Mouse (Mus musculus) heart, embryonic 14.5 days (tissue): ENCODE results near the gene Itgb4. TPM values are rescaled to one million over a fixed set of nuclear protein-coding genes. Genes with fewer than 3 reads are reported as not detected.

Experiments
- ATAC-seq: fragments of 200-750 bp; cut with Nextera tagmentation; 2 replicates; pipeline ENCODE4 v1.8.0; 2017; ENCODE audit warnings: low read depth, moderate TSS enrichment; ENCODE audit not compliant: insufficient number of reproducible peaks, insufficient read depth, low FRiP score
- H3K27ac ChIP-seq, 2 experiments: fragments of 200-500 bp in 1 of 2; fragments of 300-500 bp in 1 of 2; sonication (generic) in 1 of 2; replicated peaks in 1 of 2; 2 replicates each; pipeline ENCODE4 v1.5.1; 2012 to 2014; ENCODE audit warnings: low read depth in 2 of 2, low read length in 2 of 2, control low read depth in 1 of 2, mild to moderate bottlenecking in 1 of 2, mixed read lengths in 1 of 2; ENCODE audit not compliant: control insufficient read depth in 1 of 2, insufficient read depth in 1 of 2
- H3K27me3 ChIP-seq: fragments of 300-500 bp; sonication (generic); 2 replicates; pipeline ENCODE4 v1.6.1; 2014; ENCODE audit warnings: mild to moderate bottlenecking, low read length, control low read depth; ENCODE audit not compliant: control insufficient read depth, insufficient read depth
- H3K36me3 ChIP-seq: fragments of 300-500 bp; sonication (generic); 2 replicates; pipeline ENCODE4 v1.6.1; 2014; ENCODE audit warnings: mild to moderate bottlenecking, control low read depth, low read length, mixed read lengths; ENCODE audit not compliant: control insufficient read depth, insufficient read depth
- H3K4me1 ChIP-seq, 2 experiments: fragments of 200-500 bp in 1 of 2; fragments of 300-500 bp in 1 of 2; sonication (generic) in 1 of 2; 2 replicates each; pipeline ENCODE4 v1.6.1; 2012 to 2014; ENCODE audit warnings: low read length in 2 of 2, control low read depth in 1 of 2, mixed read lengths in 1 of 2; ENCODE audit not compliant: control insufficient read depth in 2 of 2, insufficient read depth in 2 of 2
- H3K4me2 ChIP-seq: fragments of 300-500 bp; sonication (generic); 2 replicates; pipeline ENCODE4 v1.6.1; 2014; ENCODE audit warnings: mild to moderate bottlenecking, low read length
- H3K4me3 ChIP-seq, 2 experiments: fragments of 200-500 bp in 1 of 2; fragments of 300-500 bp in 1 of 2; sonication (generic) in 1 of 2; 2 replicates each; pipeline ENCODE4 v1.5.1; 2012 to 2014; ENCODE audit warnings: low read length in 2 of 2, mild to moderate bottlenecking in 2 of 2, control low read depth in 1 of 2, low read depth in 1 of 2, moderate library complexity in 1 of 2; ENCODE audit not compliant: control insufficient read depth in 1 of 2, insufficient read depth in 1 of 2
- H3K9ac ChIP-seq: fragments of 300-500 bp; sonication (generic); 2 replicates; pipeline ENCODE4 v1.6.1; 2014; ENCODE audit warnings: mild to moderate bottlenecking, low read length
- H3K9me3 ChIP-seq: fragments of 300-500 bp; sonication (generic); 2 replicates; pipeline ENCODE4 v1.6.1; 2016; ENCODE audit warnings: low read length, control low read depth; ENCODE audit not compliant: control insufficient read depth
- WGBS: fragments of 180-500 bp; shearing (Covaris S2); extraction: QIAGEN DNeasy Blood & Tissue Kit; methylation state at CpG from one replicate; pipeline ENCODE4 v1.1.7; 2014; 5-methylcytosine and 5-hydroxymethylcytosine counted together
- polyA plus RNA-seq: library from polyadenylated mRNA; unstranded; fragments of >200 nt; fragmentation: Nextera tagmentation; extraction: Ambion mirVana; gene quantifications from 2 replicates; pipeline ENCODE4 v1.2.1, GENCODE M21; 2014

The Itgb4 gene
- polyA plus RNA-seq, 1 experiment from 2014 or later = 0.93 TPM

GRCm38 (mm10) chr11:116023771-116024355, 49.4 kb downstream of the Itgb4 start:
- under 1% methylated on average over 43 of the region's 57 CpGs for WGBS
- 0 out of 4 replicates have a peak, but pooled peaks cover 0 to 12% of the 10 kb centered on the region in 2 experiments for H3K4me1 ChIP-seq
- peak; percentile 84 for ATAC-seq

GRCm38 (mm10) chr11:116024356-116024808, 49.9 kb downstream of the Itgb4 start:
- Histone ChIP-seq H3K9me3 (no peaks in the 10 kb centered on the region), H3K4me2 (peak overlapping the region; percentile 69), H3K4me1 (peaks cover 0 to 13% of the 10 kb centered on the region in 2 experiments; a peak in 2 of 4 replicates), H3K27ac (peak overlapping the region; percentile 99), H3K4me3 (peak overlapping the region; percentile 93 to 94), H3K9ac (peak overlapping the region; percentile 100), H3K27me3 (no peaks in the 10 kb centered on the region), H3K36me3 (peaks cover 23% of the 10 kb centered on the region)
- peak; percentile 93 for ATAC-seq
- WGBS = under 1% methylated on average over 36 of the region's 37 CpGs

More at GRCm38 (mm10) chr11:116023771-116024355, 49.4 kb downstream of the Itgb4 start:
- H3K4me2 ChIP-seq = peak overlapping the region; percentile 69
- H3K27ac ChIP-seq = peak overlapping the region; percentile 99
- H3K9ac ChIP-seq = peak overlapping the region; percentile 100
- peak overlapping the region; percentile 93 to 94 for H3K4me3 ChIP-seq
- H3K27me3 ChIP-seq = no peaks in the 10 kb centered on the region
- peaks cover 23% of the 10 kb centered on the region for H3K36me3 ChIP-seq
- no peaks in the 10 kb centered on the region for H3K9me3 ChIP-seq

- H3K36me3 ChIP-seq = peaks cover 23% of the 10 kb centered on the region
- no peak for ATAC-seq
- H3K9me3 ChIP-seq = no peaks in the 10 kb centered on the region
- peaks cover 0 to 18% of the 10 kb centered on the region in 2 experiments; a peak in 2 of 4 replicates for H3K4me1 ChIP-seq
- no peak overlapping the region for H3K9ac ChIP-seq
- H3K27ac ChIP-seq = peak overlapping the region in 1 of 2 experiments; percentile 39; a peak in 1 of 4 replicates
- no peaks in the 10 kb centered on the region for H3K27me3 ChIP-seq
- WGBS = 82% methylated on average over 3 of the region's 3 CpGs
- no peak overlapping the region for H3K4me3 ChIP-seq
- H3K4me2 ChIP-seq = no peak overlapping the region
Measured at GRCm38 (mm10) chr11:116025056-116025845, 50.7 kb downstream of the Itgb4 start.

- H3K9ac ChIP-seq = no peak within 1 kb of the TSS
- H3K4me3 ChIP-seq = no peak within 1 kb of the TSS
- 71% methylated on average over 4 of the region's 4 CpGs for WGBS
- no peak within 1 kb of the TSS for H3K4me2 ChIP-seq
- no peaks in the 10 kb centered on the region for H3K9me3 ChIP-seq
- peaks cover 5 to 15% of the 10 kb centered on the region in 2 experiments for H3K4me1 ChIP-seq
- no peak within 1 kb of the TSS for H3K27ac ChIP-seq
- no peak for ATAC-seq
- H3K36me3 ChIP-seq = peaks cover 8% of the 10 kb centered on the region; the same call in 1 of the 2 replicates
- no peaks in the 10 kb centered on the region for H3K27me3 ChIP-seq
Measured at GRCm38 (mm10) chr11:116027756-116028155, 53.2 kb downstream of the Itgb4 start, which contains the start of gene H3f3b. Gene H3f3b, minus strand, starts transcription at chr11:116027962.

GRCm38 (mm10) chr11:116028177-116028865, 53.8 kb downstream of the Itgb4 start:
- Histone ChIP-seq H3K9ac (no peak overlapping the region), H3K9me3 (no peaks in the 10 kb centered on the region), H3K4me3 (no peak overlapping the region), H3K27me3 (no peaks in the 10 kb centered on the region), H3K4me1 (peaks cover 5 to 15% of the 10 kb centered on the region in 2 experiments), H3K36me3 (peaks cover 7% of the 10 kb centered on the region; the same call in 1 of the 2 replicates), H3K4me2 (no peak overlapping the region), H3K27ac (no peak overlapping the region)
- ATAC-seq = no peak
- 72% methylated on average over 9 of the region's 9 CpGs for WGBS

- Histone ChIP-seq H3K27ac (peak overlapping the region in 1 of 2 experiments; percentile 100; a peak in 1 of 4 replicates), H3K36me3 (0 out of 2 replicates have a peak, but pooled peaks cover 4% of the 10 kb centered on the region), H3K4me1 (peaks cover 5 to 15% of the 10 kb centered on the region in 2 experiments), H3K9ac (peak overlapping the region; percentile 60), H3K4me2 (peak overlapping the region; percentile 94), H3K27me3 (no peaks in the 10 kb centered on the region), H3K4me3 (peak overlapping the region in 1 of 2 experiments; percentile 80; a peak in 2 of 4 replicates), H3K9me3 (no peaks in the 10 kb centered on the region)
- 66% methylated on average over 6 of the region's 6 CpGs for WGBS
- ATAC-seq = no peak
Measured at GRCm38 (mm10) chr11:116029086-116029865, 54.8 kb downstream of the Itgb4 start.
